Mouse (Mus musculus): ENCODE results near the gene Spata31d1b.

DNA sequence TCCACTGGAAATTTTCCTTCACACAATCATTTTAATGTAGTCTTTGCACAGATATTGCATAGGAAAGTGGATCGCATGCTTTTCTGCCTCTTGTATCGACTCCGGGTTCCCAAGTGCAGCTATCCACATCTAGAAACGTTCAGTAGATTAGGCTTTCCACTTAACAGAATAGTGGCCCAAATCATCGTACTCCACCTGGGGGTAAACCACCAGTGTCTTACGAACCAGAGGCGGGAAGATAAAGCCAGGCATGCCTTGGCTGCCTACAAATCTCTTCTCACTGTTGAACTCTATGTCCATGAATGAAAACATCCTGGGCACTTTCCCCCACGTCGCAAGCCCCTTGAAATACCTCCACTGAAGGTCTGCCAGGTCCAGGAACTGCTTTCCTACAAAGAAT, 22.8 kb upstream of the Spata31d1b start:
- TF ChIP-seq CTCF (IDR thresholded peaks at IDR 0.05): no peak
- TF ChIP-seq EP300 (IDR thresholded peaks at IDR 0.05): no peak
